Mouse (Mus musculus) midbrain, embryonic 11.5 days (tissue): ENCODE measurements around the gene Osbp. TPM values are rescaled to one million over a fixed set of nuclear protein-coding genes. Genes with fewer than 3 reads are reported as not detected.
"Not testable (repeated sequence)": the region's sequence is repeated elsewhere in the genome, so short reads cannot be mapped to it uniquely, and the experiment has no call there.

ENCODE experiments used
- ATAC-seq: fragments of 200-750 bp; cut with Nextera tagmentation; 2 replicates; pipeline ENCODE4 v1.8.0; 2017; ENCODE audit warnings: moderate TSS enrichment, moderate library complexity; ENCODE audit not compliant: low FRiP score
- DNase-seq: peaks from one replicate; pipeline ENCODE4 v3.0.0; 2015; ENCODE audit warnings: low spot score; ENCODE audit errors: missing footprints
- H3K27ac ChIP-seq: fragments of 300-500 bp; sonication (generic); 2 replicates; pipeline ENCODE4 v1.5.1; 2014; ENCODE audit warnings: low read depth, low read length
- H3K27me3 ChIP-seq: fragments of 300-500 bp; sonication (generic); 2 replicates; pipeline ENCODE4 v1.6.1; 2014; ENCODE audit warnings: mild to moderate bottlenecking, low read length, moderate library complexity, mixed read lengths; ENCODE audit not compliant: control insufficient read depth, insufficient read depth
- H3K36me3 ChIP-seq: fragments of 300-500 bp; sonication (generic); 2 replicates; pipeline ENCODE4 v1.6.1; 2014; ENCODE audit warnings: mild to moderate bottlenecking, low read length, moderate library complexity, mixed read lengths; ENCODE audit not compliant: control insufficient read depth, insufficient read depth
- H3K4me1 ChIP-seq: fragments of 300-500 bp; sonication (generic); 2 replicates; pipeline ENCODE4 v1.6.1; 2014; ENCODE audit warnings: low read length; ENCODE audit not compliant: control insufficient read depth, insufficient read depth
- H3K4me2 ChIP-seq: fragments of 300-500 bp; sonication (generic); 2 replicates; pipeline ENCODE4 v1.6.1; 2014; ENCODE audit warnings: mild to moderate bottlenecking, moderate library complexity
- H3K4me3 ChIP-seq: fragments of 300-500 bp; sonication (generic); 2 replicates; pipeline ENCODE4 v1.5.1; 2014; ENCODE audit warnings: low read depth, low read length
- H3K9ac ChIP-seq: fragments of 300-500 bp; sonication (generic); 2 replicates; pipeline ENCODE4 v1.6.1; 2014; ENCODE audit warnings: low read length
- H3K9me3 ChIP-seq: fragments of 300-500 bp; sonication (generic); 2 replicates; pipeline ENCODE4 v1.6.1; 2016; ENCODE audit warnings: low read length; ENCODE audit not compliant: control insufficient read depth
- WGBS: fragments of 180-500 bp; shearing (Covaris S2); extraction: QIAGEN DNeasy Blood & Tissue Kit; methylation state at CpG from one replicate; pipeline ENCODE4 v1.1.7; 2014; 5-methylcytosine and 5-hydroxymethylcytosine counted together
- polyA plus RNA-seq: library from polyadenylated mRNA; unstranded; fragments of >200 nt; fragmentation: Nextera tagmentation; extraction: Ambion mirVana; gene quantifications from 2 replicates; pipeline ENCODE4 v1.2.1, GENCODE M21; 2014

The Osbp gene
- polyA plus RNA-seq = 5.3 and 6.0 TPM in 2 replicates

DNA sequence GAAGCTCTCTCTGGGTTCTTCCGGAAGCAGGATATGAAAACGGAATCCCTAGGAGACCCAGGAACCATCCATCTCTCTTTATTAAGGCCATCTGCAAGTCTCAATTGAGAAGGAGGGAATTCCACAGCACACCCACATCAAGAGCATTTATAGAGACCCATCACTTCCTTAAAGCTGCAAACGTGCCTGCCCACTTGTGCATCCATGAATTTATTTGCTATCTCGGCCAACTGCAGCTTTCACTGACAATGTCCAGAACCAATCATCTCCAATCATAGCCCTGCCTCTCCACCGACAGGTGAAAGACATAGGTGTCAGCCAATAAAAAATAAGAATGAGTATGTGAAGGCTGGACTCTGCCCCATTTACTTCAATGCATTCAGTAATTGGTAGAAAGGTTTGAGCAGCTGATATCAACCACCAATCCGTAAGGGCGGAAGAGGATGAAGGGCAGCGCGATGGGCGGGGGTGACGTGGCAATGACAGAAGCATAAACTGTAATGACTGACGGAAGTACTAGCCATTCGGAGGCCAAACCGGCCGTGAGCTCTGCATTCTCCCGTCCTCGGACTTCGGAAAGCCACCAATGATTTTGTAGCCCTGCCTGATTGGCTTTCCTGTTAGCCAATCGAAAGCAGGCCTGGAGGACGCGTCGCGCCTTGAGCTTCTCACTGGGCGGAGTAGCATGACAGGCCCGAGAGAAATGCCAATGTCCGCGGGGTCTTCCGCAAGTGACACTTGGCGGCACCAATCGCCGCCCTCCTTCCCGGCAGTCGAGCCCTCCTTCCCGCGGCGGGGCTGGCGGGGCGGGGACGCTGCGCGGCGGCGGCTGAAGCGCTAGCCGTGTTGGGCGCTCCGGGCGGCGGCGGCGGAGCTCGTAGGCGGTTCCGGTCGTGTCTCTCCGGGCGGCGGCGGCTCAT is at the start of gene Osbp:
Osbp (plus strand) TSS at position 919 of the 920 bp plus-strand sequence.
- under 1% methylated on average over 47 of the region's 59 CpGs for WGBS

GRCm38 (mm10) chr19:11922068-11922467 is 43.7 kb upstream of the Osbp start:
- ATAC-seq (no peak), DNase-seq (no peak)
- Histone ChIP-seq H3K9me3 (no peaks in the 10 kb centered on the region), H3K4me1 (no peaks in the 10 kb centered on the region), H3K9ac (no peak overlapping the region), H3K4me3 (no peak overlapping the region), H3K36me3 (peaks cover 22% of the 10 kb centered on the region), H3K27me3 (no peaks in the 10 kb centered on the region), H3K4me2 (no peak overlapping the region), H3K27ac (no peak overlapping the region)
- WGBS = 95% methylated on average over 1 of the region's 1 CpGs

More for the DNA sequence above, at the start of gene Osbp:
- Histone ChIP-seq H3K4me1 (peaks cover 9% of the 10 kb centered on the region), H3K27me3 (no peaks in the 10 kb centered on the region), H3K9me3 (no peaks in the 10 kb centered on the region), H3K36me3 (no peaks in the 10 kb centered on the region), H3K27ac (peak within 1 kb of the TSS; percentile 75), H3K4me2 (peak within 1 kb of the TSS; percentile 66), H3K4me3 (peak within 1 kb of the TSS; percentile 96), H3K9ac (peak within 1 kb of the TSS; percentile 77)
- DNase-seq (peak; percentile 99), ATAC-seq (peak; percentile 98)

DNA sequence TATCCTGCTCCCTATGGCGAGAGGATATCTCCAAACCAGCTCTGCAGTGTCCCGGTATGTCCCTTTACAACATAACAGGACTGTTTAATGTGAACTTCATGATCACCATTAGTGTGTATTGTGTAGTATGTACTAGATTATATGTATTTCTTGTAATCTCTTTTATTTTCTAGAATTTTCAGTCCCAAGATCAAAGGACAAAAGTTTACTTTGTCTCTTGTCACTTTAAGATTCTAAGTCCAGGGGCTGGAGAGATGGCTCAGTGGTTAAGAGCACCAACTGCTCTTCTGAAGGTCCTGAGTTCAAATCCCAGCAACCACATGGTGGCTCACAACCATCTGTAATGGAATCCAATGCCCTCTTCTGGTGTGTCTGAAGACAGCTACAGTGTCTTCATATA is 43.2 kb upstream of the Osbp start:
- H3K27me3 ChIP-seq, H3K9ac ChIP-seq, H3K4me2 ChIP-seq, H3K9me3 ChIP-seq, H3K4me3 ChIP-seq, ATAC-seq, H3K27ac ChIP-seq, H3K4me1 ChIP-seq: not testable (repeated sequence)
- peaks cover 22% of the 10 kb centered on the region for H3K36me3 ChIP-seq
- whole genome bisulfite sequencing = 92% methylated on average over 2 of the region's 2 CpGs
- DNase-seq = peak; percentile 68

DNA sequence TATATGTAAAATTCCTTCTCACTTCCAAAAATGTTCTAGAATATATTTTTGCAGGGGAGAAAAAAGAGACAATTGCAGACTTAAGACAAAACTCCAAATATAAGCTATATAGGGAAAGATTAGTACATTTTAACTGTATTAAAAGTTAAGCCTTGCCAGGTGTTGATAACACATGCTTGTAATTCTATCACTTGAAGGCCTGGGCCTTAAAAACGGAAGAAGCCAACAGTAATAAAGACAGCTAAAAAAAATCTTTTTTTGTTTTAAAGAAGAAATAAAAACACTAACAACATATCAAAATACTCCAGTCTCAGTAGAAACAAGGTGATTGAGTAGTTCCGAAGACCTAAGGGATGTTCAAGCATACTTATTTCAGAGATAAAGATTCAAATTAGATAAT is 39.4 kb upstream of the Osbp start:
- H3K9me3 ChIP-seq = no peaks in the 10 kb centered on the region
- H3K9ac ChIP-seq = no peak overlapping the region
- H3K27me3 ChIP-seq = no peaks in the 10 kb centered on the region
- no peak for ATAC-seq
- no peaks in the 10 kb centered on the region for H3K4me1 ChIP-seq
- H3K36me3 ChIP-seq = peaks cover 22% of the 10 kb centered on the region
- WGBS = 91% methylated on average over 2 of the region's 2 CpGs
- H3K27ac ChIP-seq = no peak overlapping the region
- DNase-seq = no peak
- H3K4me2 ChIP-seq = no peak overlapping the region
- no peak overlapping the region for H3K4me3 ChIP-seq

DNA sequence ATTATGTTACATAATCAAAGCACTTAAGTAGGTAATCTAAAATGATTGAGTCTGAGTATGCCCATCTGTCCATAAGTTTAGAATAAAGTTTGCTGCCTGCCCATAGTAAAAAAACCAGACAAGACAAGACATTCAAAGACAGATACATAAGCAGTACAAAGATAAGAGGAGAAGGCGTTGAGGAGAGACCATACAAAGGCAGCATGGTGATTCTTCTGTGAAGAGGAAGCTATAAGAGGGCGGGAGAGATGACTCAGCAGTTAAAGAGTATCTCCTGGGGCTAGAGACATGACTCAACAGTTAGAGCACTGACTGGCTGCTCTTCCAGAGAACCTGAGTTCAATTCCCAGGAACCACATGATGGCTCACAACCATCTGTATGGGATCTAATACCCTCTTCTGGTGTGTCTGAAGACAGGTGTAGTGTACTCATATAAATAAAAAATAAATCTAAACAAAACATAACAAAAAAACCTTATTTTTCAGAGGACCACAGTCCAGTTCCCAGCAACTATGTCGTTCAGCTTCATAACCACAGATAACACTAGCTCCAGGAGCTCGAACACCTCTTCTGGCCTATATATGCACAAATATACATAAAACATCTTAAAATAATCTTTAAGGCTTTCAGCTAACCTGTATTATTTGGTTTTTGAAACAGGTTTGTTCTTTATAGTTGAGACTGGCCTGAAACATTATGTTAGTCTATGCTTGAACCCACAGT is 37.6 kb upstream of the Osbp start:
- WGBS = 93% methylated on average over 4 of the region's 4 CpGs
- H3K9me3 ChIP-seq = no peaks in the 10 kb centered on the region
- no peaks in the 10 kb centered on the region for H3K27me3 ChIP-seq
- H3K4me2 ChIP-seq = no peak overlapping the region
- H3K27ac ChIP-seq = no peak overlapping the region
- ATAC-seq (no peak), DNase-seq (no peak)
- H3K9ac ChIP-seq = no peak overlapping the region
- H3K4me3 ChIP-seq = no peak overlapping the region
- peaks cover 26% of the 10 kb centered on the region for H3K36me3 ChIP-seq
- no peaks in the 10 kb centered on the region for H3K4me1 ChIP-seq

DNA sequence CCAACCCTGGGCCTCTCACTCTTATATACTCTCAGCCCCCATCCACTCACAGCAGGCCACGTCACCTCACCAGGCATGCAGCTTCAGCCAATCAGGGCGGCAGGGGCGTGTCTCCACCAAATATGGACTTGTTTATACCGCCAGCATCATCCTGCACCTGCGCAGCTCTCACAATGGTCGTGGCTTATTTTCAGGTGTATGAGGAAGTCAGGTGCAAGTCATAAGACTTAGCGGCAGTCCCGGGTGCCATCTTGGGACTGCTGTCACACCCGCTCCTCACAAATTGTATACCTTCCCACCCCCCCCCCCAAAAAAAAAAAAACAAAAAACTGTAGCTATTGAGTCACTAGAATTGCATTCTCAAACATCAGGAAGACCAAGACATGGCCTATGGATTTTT is 19.3 kb upstream of the Osbp start:
- H3K9me3 ChIP-seq, H3K4me3 ChIP-seq, H3K36me3 ChIP-seq, H3K27me3 ChIP-seq, H3K9ac ChIP-seq, H3K4me1 ChIP-seq, H3K27ac ChIP-seq, ATAC-seq, H3K4me2 ChIP-seq, DNase-seq: not testable (repeated sequence)
- 95% methylated on average over 8 of the region's 9 CpGs for WGBS

- DNase-seq (no peak), ATAC-seq (no peak)
- Histone ChIP-seq H3K4me3 (no peak overlapping the region), H3K9ac (no peak overlapping the region), H3K9me3 (no peaks in the 10 kb centered on the region), H3K36me3 (peaks cover 2% of the 10 kb centered on the region; the same call in 1 of the 2 replicates), H3K4me2 (no peak overlapping the region), H3K27ac (no peak overlapping the region), H3K27me3 (no peaks in the 10 kb centered on the region), H3K4me1 (no peaks in the 10 kb centered on the region)
- 61% methylated on average over 1 of the region's 1 CpGs for WGBS
Observed at GRCm38 (mm10) chr19:11949878-11950277, 15.9 kb upstream of the Osbp start.

GRCm38 (mm10) chr19:11950747-11951146 is 15.0 kb upstream of the Osbp start:
- no peak overlapping the region for H3K4me2 ChIP-seq
- H3K36me3 ChIP-seq = no peaks in the 10 kb centered on the region
- DNase-seq (no peak), ATAC-seq (no peak)
- H3K4me3 ChIP-seq = no peak overlapping the region
- no peak overlapping the region for H3K27ac ChIP-seq
- no peaks in the 10 kb centered on the region for H3K9me3 ChIP-seq
- no peak overlapping the region for H3K9ac ChIP-seq
- no peaks in the 10 kb centered on the region for H3K4me1 ChIP-seq
- WGBS = 82% methylated on average over 7 of the region's 7 CpGs
- H3K27me3 ChIP-seq = no peaks in the 10 kb centered on the region

- no peaks in the 10 kb centered on the region for H3K9me3 ChIP-seq
- no peak overlapping the region for H3K9ac ChIP-seq
- ATAC-seq (no peak), DNase-seq (no peak)
- 48% methylated on average over 6 of the region's 6 CpGs for WGBS
- H3K27ac ChIP-seq = no peak overlapping the region
- H3K36me3 ChIP-seq = no peaks in the 10 kb centered on the region
- H3K4me2 ChIP-seq = no peak overlapping the region
- no peak overlapping the region for H3K4me3 ChIP-seq
- H3K4me1 ChIP-seq = no peaks in the 10 kb centered on the region
- no peaks in the 10 kb centered on the region for H3K27me3 ChIP-seq
Observed at GRCm38 (mm10) chr19:11954206-11954605, 11.5 kb upstream of the Osbp start.
